Mouse (Mus musculus) thymus, postnatal 14 days (tissue): Measurements from ENCODE around the gene Pde4b.

Experiments used
- DNase-seq: peaks from one replicate; pipeline ENCODE4 v3.0.0; 2021

The Pde4b gene

DNA sequence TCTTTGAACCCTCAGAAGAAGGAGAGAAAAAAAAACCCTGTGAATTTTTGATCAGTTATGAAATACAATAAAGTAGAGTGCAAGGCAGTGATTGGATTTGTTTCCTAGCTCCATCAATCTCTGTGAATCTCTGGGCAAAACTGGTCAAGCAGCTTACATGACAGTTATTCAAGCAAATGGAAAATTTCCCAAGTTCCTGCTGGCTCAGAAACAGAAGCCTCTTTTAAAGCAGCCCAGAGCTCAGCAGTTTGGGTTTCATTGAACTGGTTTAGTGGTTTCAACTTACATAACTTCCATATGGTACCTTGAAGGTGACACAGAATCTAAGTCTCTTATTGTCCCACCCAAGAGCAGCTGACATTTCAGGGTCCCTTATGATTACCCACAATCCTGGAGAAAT is 210.2 kb downstream of the Pde4b start:
- DNase-seq: no peak

DNA sequence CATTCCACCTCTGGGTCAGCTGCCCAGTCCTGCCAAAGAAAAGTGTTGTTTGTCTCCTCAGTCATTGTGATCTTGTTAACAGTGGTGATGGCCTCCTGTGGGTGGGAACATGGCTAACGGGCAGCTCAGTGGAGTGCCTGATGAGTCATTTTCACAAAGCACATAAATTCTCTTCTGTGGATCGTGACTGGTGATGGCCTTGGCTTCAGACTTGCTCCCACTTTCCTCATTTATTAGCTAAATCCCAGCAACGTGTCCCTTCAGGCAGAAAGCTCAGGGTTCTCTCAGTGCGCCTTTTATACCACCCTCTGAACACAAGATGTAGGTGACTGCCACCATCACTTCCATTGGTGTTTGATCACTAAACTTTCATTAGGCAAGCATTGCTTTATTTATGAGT is 215.2 kb downstream of the Pde4b start:
- DNase-seq: no peak

DNA sequence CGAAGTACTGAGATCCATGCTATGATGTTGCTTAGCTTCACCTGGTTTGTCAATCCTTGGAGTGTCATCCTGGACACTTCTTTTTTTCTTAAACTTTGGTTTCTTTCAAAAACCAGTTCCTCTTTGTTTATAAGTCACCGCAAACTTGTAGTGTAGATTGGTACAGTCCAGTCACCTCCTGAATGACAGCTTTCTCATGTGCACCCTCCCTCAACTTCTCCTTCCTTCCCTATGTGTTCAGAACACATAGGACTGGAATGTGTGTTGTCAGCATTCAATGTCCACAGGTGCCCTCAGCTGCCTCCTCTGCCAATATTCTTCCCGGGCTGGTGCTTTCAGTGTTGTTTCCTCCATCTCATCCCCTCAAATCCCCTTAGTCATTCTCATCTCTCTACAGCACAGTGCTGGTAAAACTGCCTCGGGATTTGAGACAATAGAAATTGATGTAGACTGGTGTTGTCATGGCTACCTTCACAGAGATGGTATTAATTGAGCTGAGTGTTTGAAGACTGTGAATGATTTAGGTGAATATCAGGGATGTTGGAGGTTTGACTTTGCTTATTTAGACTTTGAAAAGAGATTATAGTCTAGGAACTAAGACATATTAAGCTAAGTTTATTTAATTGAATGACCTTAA is 220.4 kb downstream of the Pde4b start:
- no peak for DNase-seq

DNA sequence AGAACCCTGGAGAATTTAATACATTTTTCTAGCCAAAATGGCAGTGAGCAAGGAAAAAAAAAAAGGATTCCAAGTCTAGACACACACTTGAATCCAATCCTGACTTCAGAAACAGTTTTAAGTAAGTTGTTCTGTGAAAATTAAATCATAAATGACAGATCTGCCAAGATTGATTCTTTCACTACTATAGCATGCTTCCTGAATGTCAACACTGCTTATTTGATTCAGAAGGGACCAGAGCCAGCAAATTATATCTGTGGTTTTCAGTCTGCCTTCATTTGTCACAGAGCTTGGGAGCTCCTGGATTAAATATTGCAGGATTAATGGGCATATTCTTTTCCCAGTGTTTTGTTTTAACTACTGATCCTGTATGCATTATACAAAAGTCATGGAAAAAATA is 223.3 kb downstream of the Pde4b start:
- DNase-seq: no peak

DNA sequence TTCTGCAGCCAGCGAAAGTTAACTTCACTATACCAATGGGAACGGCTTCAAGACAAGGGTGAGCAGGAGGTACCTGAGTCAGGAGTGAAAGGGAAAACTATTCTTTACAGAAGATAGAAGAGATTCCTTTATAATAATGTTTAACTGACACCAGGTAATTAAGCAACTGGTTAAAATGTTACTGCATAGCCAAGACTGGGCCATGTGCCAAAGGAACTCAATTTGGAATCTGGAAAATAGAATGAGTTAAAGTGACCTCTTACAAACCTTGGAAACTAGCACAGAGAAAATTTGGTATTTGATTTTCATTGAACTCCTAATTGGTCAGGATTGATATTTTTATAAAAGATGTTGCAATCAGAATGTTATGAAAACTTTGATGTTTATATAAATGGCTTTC is 228.7 kb downstream of the Pde4b start:
- no peak for DNase-seq

DNA sequence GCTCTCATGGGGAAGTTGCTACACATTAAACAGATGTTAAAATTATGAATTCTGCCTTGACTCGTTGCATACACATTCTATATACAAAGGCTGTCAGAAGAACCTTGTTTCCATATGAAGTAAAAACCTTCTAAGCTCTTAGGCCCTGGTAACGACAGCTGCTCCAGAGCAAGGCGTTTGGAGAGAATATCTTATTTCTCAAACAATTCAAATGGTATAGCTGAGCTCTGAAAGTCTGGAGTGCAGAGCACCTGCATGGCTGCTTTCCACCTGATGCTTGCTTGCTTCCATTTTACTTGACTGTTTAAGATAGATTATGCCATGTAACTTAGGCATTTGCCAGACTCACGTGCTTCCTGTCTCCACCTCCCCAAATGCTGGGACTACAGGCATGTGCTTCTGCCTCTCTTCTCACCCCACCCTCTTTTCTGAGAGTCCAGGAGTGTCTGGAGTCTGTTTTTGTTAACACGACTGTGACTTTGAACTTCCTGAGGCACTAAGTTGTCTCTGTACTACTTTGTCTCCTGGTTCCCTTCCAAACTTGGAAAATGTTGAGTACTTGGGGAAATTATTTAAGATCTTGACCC is 229.4 kb downstream of the Pde4b start:
- no peak for DNase-seq

DNA sequence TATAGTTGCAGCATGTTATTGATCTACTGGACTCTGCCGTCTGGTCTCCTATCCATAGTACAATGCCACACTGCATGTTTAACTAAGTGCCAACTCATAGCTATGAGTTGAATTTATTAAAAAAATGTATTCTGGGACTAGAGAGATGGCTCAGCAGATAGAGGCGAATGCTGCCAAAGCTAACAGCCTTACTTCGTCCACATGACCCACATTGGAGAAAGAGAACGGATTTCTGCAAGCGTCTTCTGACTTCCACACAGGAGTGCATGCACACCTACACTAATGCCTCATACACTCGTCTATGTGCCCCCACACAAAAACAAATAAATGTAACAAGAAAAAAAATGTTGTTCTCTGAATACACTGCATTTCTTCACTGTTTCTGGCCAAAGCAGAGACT is 231.3 kb downstream of the Pde4b start:
- no peak for DNase-seq

DNA sequence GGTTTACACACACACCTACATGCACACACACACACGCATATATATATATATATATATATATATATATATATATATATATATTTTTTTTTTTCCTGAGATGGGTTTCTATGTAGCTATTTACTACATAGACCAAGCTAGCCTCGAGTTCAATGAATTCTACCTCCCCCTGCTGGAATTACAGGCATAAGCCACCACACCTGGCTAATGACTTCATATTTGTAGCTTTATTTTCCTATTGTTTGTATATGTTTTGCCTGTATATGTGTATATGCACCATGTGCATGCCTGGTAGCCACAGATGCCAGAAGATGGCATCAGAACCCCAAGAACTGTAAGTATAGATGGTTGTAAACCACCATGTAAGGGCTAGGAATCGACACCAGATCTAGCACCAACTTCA is 234.0 kb downstream of the Pde4b start:
- no peak for DNase-seq

DNA sequence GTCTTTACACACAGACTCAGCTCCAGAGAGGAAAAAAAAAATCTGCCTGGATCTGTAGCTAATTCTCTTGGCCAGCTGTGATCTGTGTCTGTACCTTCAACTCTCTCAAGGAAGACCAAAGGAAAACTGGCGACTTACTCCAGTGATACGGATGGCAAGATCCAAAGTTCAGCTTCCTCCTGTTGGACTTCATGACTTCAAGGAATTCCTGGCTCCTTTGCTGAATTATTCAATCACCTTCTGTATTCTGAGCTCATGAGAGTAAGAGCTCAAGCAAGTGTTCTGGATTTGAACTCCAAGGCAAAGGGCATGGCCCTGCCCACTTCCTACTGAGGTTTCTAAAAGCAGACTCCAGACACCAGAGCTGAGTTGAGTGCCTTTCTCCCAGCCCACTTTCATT is 245.0 kb downstream of the Pde4b start:
- DNase-seq: no peak

DNA sequence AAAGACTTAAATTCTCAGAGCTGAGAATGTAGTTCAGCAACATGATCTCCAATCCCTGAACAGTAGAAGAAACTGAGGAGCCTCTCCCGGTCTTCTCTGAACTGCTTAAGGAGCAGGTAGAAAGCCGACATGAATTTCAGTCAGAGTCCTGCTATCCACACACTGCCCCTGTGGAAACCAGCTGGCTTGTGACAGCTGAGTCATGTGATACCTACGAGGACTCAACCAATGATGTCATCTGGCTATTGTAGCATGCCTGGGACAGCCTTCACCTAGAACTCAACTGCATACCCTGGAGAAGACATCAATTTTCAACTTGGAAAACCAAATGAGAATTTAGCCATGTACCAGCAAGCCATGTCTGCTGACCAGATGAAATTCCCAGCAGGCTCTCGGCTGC is 245.5 kb downstream of the Pde4b start:
- DNase-seq: no peak

DNA sequence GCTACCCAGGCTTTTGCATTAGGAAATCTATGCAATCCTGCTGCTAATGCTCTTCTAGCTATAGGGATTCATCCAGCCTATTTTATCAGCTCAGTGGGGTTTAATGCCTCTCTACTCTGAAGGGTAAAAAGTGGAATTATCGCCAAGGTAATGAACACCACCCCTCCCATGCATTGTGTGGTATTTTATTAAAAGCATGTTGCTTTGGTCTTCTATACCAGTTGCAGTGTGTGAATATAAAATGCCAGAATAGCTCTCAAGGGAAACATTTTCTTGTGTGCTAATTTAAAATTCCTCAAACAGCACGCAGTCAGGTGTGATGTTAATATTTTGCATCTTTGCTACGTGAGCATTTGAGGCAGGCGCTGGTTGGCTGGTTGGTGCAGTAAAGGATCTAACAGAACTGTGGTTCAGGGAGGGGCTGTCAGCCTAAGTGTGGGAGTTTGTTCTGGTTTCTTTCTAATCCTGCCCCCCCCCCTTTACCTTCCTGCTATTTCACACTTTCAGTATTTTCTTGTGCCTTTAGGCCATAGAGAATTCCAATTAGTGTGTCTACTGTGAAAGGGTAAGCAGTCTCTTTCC is 259.7 kb downstream of the Pde4b start:
- DNase-seq: no peak

DNA sequence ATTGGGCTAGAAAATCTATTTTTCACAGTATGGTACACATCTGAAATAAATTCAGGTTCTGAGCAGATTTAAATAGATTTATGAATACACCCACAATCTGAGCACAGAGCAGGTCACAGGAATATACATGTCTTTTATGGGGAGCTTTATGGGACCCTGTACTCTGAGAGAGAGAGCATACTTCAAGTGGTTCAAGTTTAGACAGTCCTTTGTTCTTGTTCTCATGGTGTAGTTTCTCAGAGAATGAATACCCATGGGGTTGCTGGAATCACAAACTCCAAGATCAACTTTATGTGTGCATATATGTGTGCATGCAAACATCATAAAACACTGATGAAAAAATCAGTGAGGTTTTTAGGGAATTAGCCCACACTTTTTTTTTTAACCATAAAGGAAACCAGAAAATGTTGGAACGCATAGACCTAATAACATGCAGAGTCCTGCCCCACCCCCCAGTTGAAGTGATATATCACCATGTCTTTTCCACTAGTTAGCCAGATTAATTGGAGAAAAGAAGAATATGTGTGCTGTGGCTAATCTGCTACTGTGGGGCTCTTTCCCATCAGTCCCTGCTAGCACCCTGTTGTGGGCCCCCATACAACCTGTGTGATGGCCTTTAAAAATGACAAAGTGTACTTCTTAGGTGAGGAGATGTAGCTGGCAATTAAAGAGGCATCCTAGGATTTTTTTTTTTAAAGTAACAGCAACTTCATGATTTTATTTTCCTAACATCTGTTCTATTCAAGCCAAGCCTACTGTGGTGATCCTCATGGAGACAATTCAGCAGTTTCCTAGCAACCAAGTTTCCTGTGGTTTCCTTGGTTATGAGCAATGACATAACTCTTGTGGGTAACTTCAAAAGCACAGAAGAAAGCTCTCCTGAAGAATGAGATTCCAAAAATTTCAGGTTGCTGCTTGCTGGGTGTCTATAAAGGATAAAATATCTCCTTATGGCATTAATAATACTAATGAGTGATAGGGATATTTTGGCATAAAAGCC is 264.4 kb downstream of the Pde4b start:
- DNase-seq: no peak

DNA sequence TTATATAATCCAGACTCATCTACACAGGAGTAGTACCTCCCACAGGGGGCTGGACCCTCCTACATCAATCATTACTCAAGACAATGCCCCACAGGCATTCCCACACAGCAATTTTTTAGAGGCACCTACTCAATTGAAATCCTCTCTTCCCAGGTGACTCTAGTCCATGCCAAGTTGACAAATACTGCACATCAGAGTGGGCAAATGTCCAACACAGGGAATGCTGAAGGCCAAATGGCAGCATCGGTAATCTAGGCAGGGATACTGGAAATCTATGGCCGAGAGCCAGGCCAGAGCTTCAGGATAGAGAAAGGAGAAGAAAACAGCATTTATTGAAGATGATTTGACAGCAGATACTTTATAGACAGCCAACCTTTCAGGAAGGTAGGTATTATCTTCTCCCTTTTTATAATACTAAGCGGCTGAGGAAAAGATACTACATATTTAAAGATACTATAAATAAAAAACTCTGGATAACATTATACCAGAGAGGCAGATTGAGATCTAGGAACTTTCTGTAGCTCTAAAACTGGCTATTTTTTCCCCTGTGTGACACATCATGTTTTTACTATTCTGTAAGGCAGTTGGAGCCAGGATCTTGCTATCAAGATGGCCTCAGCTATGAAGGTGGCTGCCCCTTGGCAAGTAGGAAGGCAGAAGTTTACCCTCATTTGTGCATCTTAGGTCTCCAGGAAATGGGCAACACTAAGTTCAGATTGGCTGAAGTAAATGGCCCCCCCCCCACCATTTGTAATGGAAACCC is 266.5 kb downstream of the Pde4b start:
- DNase-seq: no peak

DNA sequence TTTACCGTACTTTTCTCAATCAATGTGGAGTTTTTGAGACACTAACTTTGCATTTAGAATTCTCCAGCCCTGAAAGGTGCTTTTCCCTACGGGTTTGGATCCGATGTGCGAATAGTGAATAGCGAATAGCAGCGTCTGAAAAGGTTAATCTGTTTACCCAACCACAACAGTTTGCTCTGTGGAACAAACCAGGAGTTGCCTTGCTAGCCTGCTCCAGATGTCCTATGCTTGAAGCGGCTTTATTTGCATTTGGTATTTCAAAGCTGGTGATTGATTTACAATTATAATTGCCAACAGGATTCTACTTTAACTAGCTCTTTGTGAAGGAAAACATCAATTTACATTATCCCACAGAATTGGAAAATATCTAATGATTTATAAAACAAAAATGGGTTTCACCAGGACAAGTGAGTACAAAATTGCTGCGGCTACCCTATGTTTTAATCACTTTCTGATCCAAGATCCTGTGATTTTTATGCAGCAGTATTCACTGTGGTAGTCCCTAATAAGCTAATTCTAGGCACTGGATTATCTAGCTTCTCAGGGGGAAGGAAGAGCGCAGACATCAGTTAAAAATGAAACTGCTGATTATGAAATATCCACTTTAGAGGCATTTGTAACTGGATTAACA is 280.9 kb downstream of the Pde4b start:
- no peak for DNase-seq

DNA sequence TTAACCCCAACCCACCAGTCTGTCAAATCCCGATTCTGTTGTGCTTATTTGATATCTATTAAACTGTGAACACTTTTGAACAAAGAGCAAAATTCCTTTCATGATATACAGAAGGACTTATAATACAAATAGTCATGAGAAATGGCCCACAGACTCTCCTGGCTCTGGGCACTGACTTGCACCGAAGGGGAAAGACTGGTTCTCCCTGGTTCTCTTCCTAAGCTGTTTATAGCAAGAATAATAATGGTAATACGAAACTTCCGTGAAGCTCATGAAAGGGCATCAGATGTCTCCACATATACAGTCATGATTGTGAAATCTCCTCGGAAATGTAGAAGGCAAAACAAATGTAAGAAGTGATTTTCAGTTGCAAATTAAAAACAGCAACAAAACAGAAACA is 287.3 kb downstream of the Pde4b start:
- DNase-seq: no peak

DNA sequence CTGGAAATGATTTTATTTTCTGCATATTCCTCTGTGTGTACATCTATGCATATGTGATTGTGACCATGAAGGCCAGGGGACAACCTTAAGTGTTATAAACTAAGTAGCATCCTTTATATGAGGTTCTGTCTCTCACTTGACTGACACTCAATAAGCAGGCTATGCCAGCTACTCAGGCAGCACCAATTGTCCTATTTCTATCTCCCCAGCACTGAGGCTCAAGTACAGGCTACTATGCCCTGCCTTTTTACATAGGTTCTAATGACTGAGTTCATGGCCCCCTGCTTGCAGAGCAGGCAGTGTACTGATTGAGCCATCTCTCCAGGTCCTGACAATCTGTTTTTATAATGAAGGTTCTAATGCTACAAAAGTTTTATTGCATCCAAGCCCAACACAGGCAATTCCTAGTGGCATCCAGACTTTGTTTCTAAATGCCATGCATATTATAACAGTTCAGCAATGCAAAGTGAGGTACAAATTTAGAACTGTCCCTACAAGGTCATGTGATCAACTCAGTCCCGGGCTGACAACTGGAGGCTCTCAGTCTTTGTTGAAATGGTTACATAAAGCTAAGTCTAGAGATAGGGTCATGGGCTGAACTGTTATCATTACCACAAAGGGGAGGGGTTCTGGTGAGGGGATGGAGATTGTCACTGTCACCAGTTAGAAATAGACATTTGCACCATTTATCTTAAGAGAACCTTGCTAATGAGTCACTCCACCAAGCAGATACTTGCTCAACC is 295.6 kb downstream of the Pde4b start:
- DNase-seq: no peak

DNA sequence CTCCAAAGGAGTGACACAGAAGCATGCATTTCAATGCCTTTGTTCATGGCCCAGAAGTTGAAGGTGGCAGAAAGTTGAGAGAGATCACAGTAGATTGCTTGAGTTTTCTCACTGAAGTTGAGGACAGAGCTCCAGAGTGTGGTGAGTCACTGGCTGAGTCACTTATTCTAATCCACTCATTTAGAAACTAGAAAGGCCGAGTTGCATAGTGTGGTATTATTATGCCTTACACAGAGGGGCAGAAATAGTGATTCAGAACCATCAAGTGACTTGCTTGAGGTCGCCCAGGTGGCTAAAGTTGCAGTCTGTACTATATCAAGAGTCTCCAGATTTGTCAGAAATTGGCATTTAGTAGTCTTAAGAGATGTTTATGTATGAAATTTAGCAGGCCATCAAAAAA is 306.3 kb downstream of the Pde4b start:
- no peak for DNase-seq

DNA sequence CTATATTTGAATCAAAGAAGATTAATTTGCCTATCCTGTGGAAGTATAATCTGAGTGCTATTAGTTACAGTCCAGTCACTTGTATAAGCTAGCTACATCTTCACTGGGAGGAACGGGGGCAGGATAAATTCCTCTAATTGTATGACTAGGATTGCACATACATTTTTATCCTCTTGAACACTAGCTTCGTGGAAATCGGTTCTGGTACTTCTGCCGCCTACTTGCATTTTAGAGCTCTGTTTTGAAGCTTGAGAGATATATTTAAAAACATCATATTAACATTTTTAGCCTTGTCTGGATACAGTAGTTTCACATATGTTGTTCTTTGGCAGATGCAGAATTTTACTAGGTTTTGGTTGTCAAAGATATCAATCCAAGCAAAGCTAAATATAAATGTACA is 310.0 kb downstream of the Pde4b start:
- no peak for DNase-seq

DNA sequence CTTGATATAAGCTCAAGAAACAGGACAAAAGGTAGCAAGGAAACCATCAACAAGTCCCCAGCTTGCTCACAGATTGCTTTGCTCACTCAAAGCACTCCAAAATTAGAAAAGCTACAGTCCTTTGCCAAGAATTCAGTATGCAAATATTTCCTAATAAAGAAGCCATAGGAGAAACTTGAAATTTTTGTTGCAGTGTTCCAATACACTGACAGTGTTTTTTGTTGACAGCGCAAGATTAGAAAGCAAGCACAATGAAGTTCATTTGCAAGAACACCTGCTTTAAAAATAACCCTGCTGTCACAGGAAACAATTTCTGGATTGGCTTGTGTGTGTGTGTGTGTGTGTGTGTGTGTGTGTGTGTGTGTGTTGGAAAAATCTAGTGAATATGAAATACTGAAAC is 311.2 kb downstream of the Pde4b start:
- no peak for DNase-seq

DNA sequence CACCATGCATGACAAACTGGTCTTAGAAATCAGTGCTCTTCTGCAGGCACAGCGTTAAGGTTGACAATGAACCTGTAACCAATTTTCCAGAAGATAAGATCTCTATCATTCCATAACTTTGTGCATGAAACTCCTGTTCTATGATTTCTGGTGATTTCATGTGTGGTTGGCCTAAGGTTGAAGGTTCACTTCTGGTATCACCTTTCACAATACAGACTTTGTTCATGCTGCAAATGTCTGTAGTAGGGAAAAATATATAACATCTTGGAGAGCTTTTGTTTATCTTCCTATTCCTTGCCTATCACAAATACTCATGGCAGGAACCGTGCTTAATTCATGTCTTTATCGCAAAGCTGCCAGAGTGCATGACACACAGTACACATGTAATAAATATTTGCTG is 319.5 kb downstream of the Pde4b start:
- no peak for DNase-seq

DNA sequence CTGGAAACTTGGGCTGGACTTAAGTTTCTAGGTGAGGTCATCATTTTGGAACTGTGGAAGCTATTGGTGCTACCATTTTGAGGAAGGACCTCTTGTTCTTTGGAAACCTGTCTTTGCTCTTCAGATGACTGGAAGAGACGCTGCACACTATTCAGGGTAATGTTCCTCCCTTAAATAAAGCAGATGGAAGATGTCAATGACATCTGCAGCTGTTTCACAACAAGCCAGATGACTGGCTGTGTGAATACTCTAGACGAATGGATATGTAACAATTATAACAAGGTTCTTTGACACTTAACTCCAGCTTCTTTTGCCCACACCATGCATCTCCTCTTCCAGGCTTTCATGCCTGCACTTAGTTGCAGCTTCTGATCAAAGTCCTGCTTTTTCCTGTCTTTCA is 320.8 kb downstream of the Pde4b start:
- no peak for DNase-seq

DNA sequence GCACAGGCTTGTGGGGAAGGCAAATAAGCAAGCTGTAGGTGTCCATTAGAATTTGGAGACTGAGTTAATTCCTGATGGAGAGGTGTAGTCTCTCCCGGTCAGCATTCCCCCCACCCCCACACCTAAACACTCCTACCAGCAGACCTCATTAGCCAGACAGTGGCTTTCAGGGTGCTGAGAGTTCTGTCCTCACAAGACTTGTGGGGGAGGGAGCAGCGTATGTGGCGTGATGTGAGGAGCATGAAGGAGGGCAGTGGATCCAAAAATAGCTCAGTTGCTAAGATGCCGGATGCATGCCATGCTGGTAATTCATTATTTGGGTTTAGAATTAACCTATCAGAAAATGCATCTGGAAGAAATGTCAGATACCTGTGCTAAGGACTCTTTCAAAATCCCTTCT is 321.6 kb downstream of the Pde4b start:
- no peak for DNase-seq
